8 mouse cellular contexts compared by ENCODE assay signal in the genomic region with DNA sequence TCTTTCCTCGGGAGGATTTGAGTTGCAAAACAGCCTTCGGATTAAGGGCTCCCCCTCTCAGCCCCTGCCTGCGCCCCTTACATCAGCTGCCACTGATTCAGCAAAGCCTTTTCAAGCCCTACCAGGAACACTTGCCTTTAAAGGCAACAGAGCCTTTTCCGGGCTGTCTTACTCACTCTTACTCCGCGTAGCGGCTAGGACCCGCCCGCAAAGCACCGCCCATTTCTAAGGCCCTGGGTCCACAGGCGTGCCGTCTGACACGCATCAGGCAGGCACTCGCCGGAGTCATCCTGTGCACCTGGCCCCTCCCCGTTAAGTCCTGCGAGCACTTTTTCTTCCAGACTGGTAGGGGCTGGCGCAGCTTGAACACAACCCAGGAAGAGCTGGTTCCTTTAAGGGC. TPM values are rescaled to one million over a fixed set of nuclear protein-coding genes. Genes with fewer than 3 reads are reported as not detected.
A peak's percentile ranks its signal among the peaks of the same experiment; 100 is the strongest.
DNase-seq lines count a peak whose midpoint lies in the region; ATAC-seq and TF ChIP-seq lines count a peak whose summit lies in the region.

No protein-coding gene starts in this region.

- peaks cover 50% of the 10 kb centered on the region for H3K4me1 ChIP-seq in embryonic facial prominence, embryonic 10.5 days
- peaks cover 38% of the 10 kb centered on the region for H3K4me1 ChIP-seq in liver, postnatal 0 days (ENCODE audit: insufficient read depth)
- peaks cover 42% of the 10 kb centered on the region for H3K4me1 ChIP-seq in neural tube, embryonic 13.5 days (replicated peaks)
- H3K4me1 ChIP-seq in testis, adult 2 months (ENCODE audit: control insufficient read depth, insufficient read depth, low read length), result peaks cover 18% of the 10 kb centered on the region

- TF ChIP-seq CTCF in liver, postnatal 0 days (IDR thresholded peaks at IDR 0.05; ENCODE audit: low read depth), result no peak
- TF ChIP-seq CTCF in testis, adult 2 months (IDR thresholded peaks at IDR 0.05; ENCODE audit: control insufficient read depth, insufficient read depth, insufficient replicate concordance, low read depth, low read length), result no peak

- peak overlapping the region; percentile 52 for H3K4me3 ChIP-seq in embryonic facial prominence, embryonic 10.5 days
- peak overlapping the region; percentile 38 for H3K4me3 ChIP-seq in liver, postnatal 0 days (ENCODE audit: low read depth, low read length)
- peak overlapping the region; percentile 38 for H3K4me3 ChIP-seq in neural tube, embryonic 13.5 days
- H3K4me3 ChIP-seq in testis, adult 2 months (ENCODE audit: control insufficient read depth, low read depth, low read length), result peak overlapping the region; percentile 24; the same call in 1 of the 2 replicates

- peak overlapping the region; percentile 64 for H3K9ac ChIP-seq in liver, postnatal 0 days (replicated peaks)
- H3K9ac ChIP-seq in neural tube, embryonic 13.5 days, result peak overlapping the region; percentile 72

- H3K4me2 ChIP-seq in liver, postnatal 0 days (ENCODE audit: low read depth, low read length), result peak overlapping the region; percentile 77
- peak overlapping the region; percentile 63 for H3K4me2 ChIP-seq in neural tube, embryonic 13.5 days

- H3K9me3 ChIP-seq in embryonic facial prominence, embryonic 10.5 days, result no peaks in the 10 kb centered on the region
- H3K9me3 ChIP-seq in liver, postnatal 0 days (ENCODE audit: low read length), result no peaks in the 10 kb centered on the region
- H3K9me3 ChIP-seq in neural tube, embryonic 13.5 days, result no peaks in the 10 kb centered on the region

- intact Hi-C loops in left cerebral cortex, postnatal 4 days (cut with DNase I), result no loop called here

- no peak for TF ChIP-seq POLR2A in testis, adult 2 months (IDR thresholded peaks at IDR 0.05; ENCODE audit: control insufficient read depth, low read depth, low read length)

- H3K36me3 ChIP-seq in embryonic facial prominence, embryonic 10.5 days (replicated peaks), result peaks cover 3% of the 10 kb centered on the region; the same call in 1 of the 2 replicates
- no peaks in the 10 kb centered on the region for H3K36me3 ChIP-seq in liver, postnatal 0 days (replicated peaks; ENCODE audit: insufficient read depth, low read length)
- H3K36me3 ChIP-seq in neural tube, embryonic 13.5 days, result no peaks in the 10 kb centered on the region
- no peaks in the 10 kb centered on the region for H3K36me3 ChIP-seq in testis, adult 2 months (ENCODE audit: control insufficient read depth, insufficient read depth, low read length)

- no peaks in the 10 kb centered on the region for H3K27me3 ChIP-seq in embryonic facial prominence, embryonic 10.5 days (replicated peaks; ENCODE audit: low read depth, poor library complexity, severe bottlenecking)
- H3K27me3 ChIP-seq in liver, postnatal 0 days (ENCODE audit: insufficient read depth, low read length), result no peaks in the 10 kb centered on the region
- no peaks in the 10 kb centered on the region for H3K27me3 ChIP-seq in neural tube, embryonic 13.5 days
- no peaks in the 10 kb centered on the region for H3K27me3 ChIP-seq in testis, adult 2 months (ENCODE audit: control insufficient read depth, insufficient read depth, low read length)

- peak overlapping the region; percentile 78 for H3K27ac ChIP-seq in embryonic facial prominence, embryonic 10.5 days (replicated peaks)
- H3K27ac ChIP-seq in liver, postnatal 0 days (ENCODE audit: low read depth), result peak overlapping the region; percentile 70
- peak overlapping the region; percentile 56; the same call in 1 of the 2 replicates for H3K27ac ChIP-seq in neural tube, embryonic 13.5 days (replicated peaks)
- no peak overlapping the region for H3K27ac ChIP-seq in testis, adult 2 months (ENCODE audit: control insufficient read depth, insufficient read depth, low read depth, low read length)

- peak; percentile 39 to 63 for DNase-seq in left cerebral cortex, adult 18-20 months (ENCODE audit: low spot score in 2 of 2)
- no peak for DNase-seq in left cerebral cortex, postnatal 4 days
- DNase-seq in embryonic facial prominence, embryonic 10.5 days (ENCODE audit: low spot score), result peak; percentile 83
- DNase-seq in heart, adult 9 months (ENCODE audit: low spot score in 2 of 2), result peak; percentile 51 to 57
- DNase-seq in kidney, adult 9 months, result peak; percentile 82
- peak; percentile 82 for DNase-seq in liver, postnatal 0 days

- TF ChIP-seq EP300 in liver, postnatal 0 days (IDR thresholded peaks at IDR 0.05; ENCODE audit: low read depth), result no peak

- WGBS in embryonic facial prominence, embryonic 10.5 days, result under 1% methylated on average over 18 of the region's 18 CpGs
- 0% methylated on average over 18 of the region's 18 CpGs for WGBS in liver, postnatal 0 days (ENCODE audit: insufficient replicate concordance)
- WGBS in neural tube, embryonic 13.5 days, result under 1% methylated on average over 18 of the region's 18 CpGs

- ATAC-seq in liver, postnatal 0 days, result peak; percentile 55
- 0 out of 2 replicates have a peak, but pooled peaks have one; percentile 13 for ATAC-seq in neural tube, embryonic 13.5 days (ENCODE audit: low read depth)

RNA-seq across cellular contexts. Expression of gene Slc2a1, which starts 2.8 kb away (rescaled TPM):
- total RNA-seq in left cerebral cortex, adult 18-20 months (2021), result 10 to 100 TPM; 75.2 to 91.1 TPM
- total RNA-seq in left cerebral cortex, postnatal 4 days (2021), result 10 to 100 TPM; 33.5 to 34.1 TPM
- polyA plus RNA-seq in embryonic facial prominence, embryonic 10.5 days (2016; fragmentation: Nextera tagmentation; extraction: Ambion mirVana), result 140 and 166 TPM in 2 replicates
- polyA plus RNA-seq in liver, postnatal 0 days (2015; fragmentation: Nextera tagmentation; extraction: Ambion mirVana), result 25.4 and 29.6 TPM in 2 replicates
- 90.4 and 107 TPM in 2 replicates for polyA plus RNA-seq in neural tube, embryonic 13.5 days (2015; fragmentation: Nextera tagmentation; extraction: Ambion mirVana)
- 6.9 and 7.1 TPM in 2 replicates for polyA plus RNA-seq in testis, adult 2 months (2012; rRNA removed)
